Mouse (Mus musculus) bone marrow macrophage, adult 2 months (primary cell): ENCODE results near the gene Krtap28-10.

Experiments used
- CTCF ChIP-seq: IDR thresholded peaks from 2 replicates; pipeline ENCODE4 v1.5.1; 2012; ENCODE audit warnings: low read depth, mild to moderate bottlenecking, low read length, moderate library complexity
- POLR2A ChIP-seq: IDR thresholded peaks from 2 replicates; pipeline ENCODE4 v1.6.1; 2012; ENCODE audit warnings: mild to moderate bottlenecking, low read depth, low read length, borderline replicate concordance

DNA sequence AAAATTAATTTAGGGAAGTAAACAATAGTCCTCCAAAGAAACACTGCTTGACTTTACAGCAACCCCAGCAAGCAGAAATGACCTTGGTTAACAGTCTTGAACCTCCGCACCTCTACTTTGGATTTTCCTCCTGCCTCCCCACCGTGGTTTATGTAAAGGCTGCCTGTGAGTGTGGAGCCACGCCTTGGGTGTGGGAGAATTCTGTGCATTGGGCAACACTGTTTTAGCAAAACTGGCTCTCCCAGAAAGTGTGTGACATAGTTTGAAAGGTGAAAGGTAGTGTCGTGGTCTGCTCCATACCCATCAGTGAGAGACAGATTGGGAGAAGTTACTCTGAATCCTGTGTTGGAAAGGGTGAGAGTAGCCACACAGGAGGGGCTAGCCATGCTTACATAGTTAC, 3.2 kb downstream of the Krtap28-10 start:
- TF ChIP-seq POLR2A, result no peak
- no peak for TF ChIP-seq CTCF
